Mouse (Mus musculus) bone marrow macrophage, adult 2 months (primary cell): ENCODE data around the gene 0610030E20Rik. TPM values are rescaled to one million over a fixed set of nuclear protein-coding genes. Genes with fewer than 3 reads are reported as not detected.

ENCODE experiments used
- H3K27ac ChIP-seq: 2 replicates; pipeline ENCODE4 v1.5.1; 2012; ENCODE audit warnings: low read depth, low read length; ENCODE audit not compliant: insufficient read depth
- H3K4me1 ChIP-seq: 2 replicates; pipeline ENCODE4 v1.6.1; 2012; ENCODE audit warnings: low read length; ENCODE audit not compliant: control insufficient read depth, insufficient read depth
- H3K4me3 ChIP-seq: 2 replicates; pipeline ENCODE4 v1.5.1; 2012; ENCODE audit warnings: mild to moderate bottlenecking, low read length, moderate library complexity; ENCODE audit not compliant: insufficient read depth
- CTCF ChIP-seq: IDR thresholded peaks from 2 replicates; pipeline ENCODE4 v1.5.1; 2012; ENCODE audit warnings: low read depth, mild to moderate bottlenecking, low read length, moderate library complexity
- POLR2A ChIP-seq: IDR thresholded peaks from 2 replicates; pipeline ENCODE4 v1.6.1; 2012; ENCODE audit warnings: mild to moderate bottlenecking, low read depth, low read length, borderline replicate concordance
- polyA plus RNA-seq: library from polyadenylated mRNA; stranded (reverse); fragments of >200 nt; gene quantifications from 2 replicates; pipeline ENCODE4 v1.2.4, GENCODE M21; 2012; ENCODE audit not compliant: missing spikeins, insufficient read depth, insufficient read length

0610030E20Rik gene
- polyA plus RNA-seq, 1 experiment, result 33.9 TPM

DNA sequence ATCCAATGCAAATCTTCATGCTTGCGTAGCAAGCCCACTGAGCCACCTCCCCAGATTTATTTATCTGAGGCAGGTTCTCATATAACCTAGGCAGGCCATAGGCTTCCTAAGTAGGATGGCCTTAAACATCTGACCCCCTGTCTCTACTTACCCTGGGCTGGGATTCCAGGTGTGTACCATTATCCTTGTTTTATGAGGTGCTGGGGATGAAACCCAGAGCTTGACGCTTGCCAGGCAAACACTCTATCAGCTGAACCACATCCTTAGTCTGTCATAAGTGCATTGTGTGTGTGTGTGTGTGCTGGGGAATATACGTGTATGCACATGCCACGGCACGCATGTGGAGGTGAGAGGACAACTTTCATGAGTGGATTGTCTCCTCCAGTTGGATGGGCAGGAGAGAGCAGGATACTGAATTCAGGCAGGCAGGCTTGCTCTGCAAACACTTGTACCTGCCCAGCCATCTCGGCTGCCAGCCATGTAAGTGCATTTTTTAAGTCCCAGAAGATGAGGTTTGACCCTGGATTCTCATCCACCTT lies 41.7 kb downstream of the 0610030E20Rik start:
- peaks cover 19% of the 10 kb centered on the region for H3K4me1 ChIP-seq
- TF ChIP-seq POLR2A (no peak), CTCF (no peak)
- H3K4me3 ChIP-seq, result peak overlapping the region; percentile 74
- peak overlapping the region; percentile 93 for H3K27ac ChIP-seq

DNA sequence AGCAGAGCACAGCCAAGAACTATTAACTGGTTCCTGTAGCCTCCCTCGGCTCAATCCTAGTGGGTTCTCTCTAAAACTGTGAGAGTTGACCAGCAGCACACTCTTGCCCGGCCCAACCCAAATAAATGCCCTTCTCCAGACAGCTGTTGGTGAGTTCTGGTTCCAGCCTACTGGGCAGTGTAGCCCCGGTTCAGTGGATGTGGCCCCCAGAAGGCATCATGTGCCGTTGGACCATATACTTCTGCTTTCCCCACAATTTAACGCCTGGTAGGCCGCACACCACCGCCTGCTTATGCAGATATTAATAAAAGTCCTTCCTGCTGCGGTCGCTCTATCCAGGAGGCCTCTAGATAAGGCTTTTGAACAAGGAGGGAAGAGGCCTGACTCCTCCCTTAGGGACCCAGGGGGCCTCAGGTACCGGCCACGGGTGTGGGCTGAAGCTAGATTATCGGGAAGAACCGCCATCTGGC lies 42.4 kb downstream of the 0610030E20Rik start:
- Histone ChIP-seq H3K4me3 (peak overlapping the region; percentile 74), H3K4me1 (peaks cover 26% of the 10 kb centered on the region), H3K27ac (peak overlapping the region; percentile 93)
- TF ChIP-seq CTCF (no peak), POLR2A (no peak)

DNA sequence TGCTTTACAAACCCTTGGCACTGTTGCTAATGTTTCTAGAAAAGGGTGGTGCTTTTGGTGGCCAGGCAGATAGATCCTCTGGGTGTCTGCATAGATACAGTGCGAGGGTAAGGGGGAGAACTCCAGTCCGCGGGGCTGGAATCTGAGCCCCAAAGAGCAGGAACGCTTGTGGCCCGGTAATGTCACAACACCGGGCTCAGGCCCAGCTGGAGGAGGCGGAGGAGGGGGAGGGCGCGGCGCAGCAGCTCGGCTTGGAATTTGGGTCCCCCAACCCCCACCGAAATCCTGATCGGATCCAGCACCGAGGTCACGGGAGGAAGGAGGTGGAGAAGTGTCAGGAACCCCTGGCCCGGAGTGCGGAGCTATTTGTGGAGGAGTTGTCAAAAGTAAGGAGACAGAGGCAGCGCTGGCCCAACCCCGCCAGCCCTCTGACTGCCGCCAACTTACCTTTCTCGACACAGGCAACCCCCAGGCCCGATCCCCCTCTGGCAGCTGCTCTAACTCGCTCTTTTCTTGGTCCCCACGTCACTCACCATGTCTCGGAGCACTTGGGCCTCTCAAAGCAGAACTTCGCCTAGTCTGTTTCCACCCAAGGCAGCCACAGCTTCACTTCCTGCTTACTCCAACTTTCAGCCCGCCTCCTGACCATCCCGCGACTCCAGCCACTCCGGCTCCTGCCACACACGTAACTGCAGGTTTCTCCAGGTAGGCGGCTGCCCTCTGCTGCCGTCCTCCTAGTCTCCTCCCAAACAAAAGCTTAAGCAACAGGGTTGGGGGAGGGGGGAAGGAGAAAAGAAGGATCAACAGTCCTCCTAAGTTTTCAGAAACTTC lies 43.0 kb downstream of the 0610030E20Rik start, which contains the start of gene Vamp8:
Vamp8 (minus strand) TSS at position 763 of the 831 bp plus-strand sequence.
- H3K27ac ChIP-seq, result peak within 1 kb of the TSS; percentile 93
- TF ChIP-seq POLR2A, result no peak
- no peak for TF ChIP-seq CTCF
- peak within 1 kb of the TSS; percentile 74 for H3K4me3 ChIP-seq

DNA sequence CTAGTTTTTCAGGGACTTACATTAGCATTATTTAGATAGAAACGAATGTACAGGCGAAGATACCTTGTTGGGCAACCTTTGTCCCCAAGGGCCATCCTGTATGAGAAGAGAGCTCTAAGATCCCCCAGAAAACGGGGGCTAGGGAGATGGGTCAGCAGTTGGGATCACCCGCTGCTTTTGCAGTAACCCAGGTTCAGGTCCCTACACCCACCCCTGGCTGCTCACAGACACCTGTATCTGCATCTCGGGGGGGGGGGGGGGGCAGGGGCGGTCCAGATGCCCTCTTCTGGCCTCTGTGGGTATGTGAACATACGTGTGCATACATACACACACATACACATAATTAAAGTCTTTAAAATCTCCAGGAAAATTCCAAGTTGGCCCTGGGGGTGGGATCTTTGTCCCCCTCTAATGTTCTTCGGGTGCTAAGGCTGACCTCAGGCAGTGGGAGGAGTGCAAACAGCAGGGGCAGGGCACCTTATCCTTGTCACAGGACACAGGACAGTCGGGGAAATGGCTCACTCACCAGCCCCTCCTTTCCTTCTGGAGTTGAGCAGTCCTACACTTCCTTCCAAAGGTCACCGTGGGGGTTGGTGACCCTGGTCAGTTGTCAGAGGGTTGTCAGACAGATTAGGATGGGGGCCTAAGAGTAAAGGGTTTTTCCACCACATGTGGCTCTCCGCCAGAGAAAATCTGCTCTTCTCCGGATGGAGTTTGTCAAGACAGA lies 43.8 kb downstream of the 0610030E20Rik start:
- Histone ChIP-seq H3K4me1 (peaks cover 39% of the 10 kb centered on the region), H3K4me3 (peak overlapping the region; percentile 74), H3K27ac (peak overlapping the region; percentile 93)
- TF ChIP-seq POLR2A (no peak), CTCF (no peak)

More for the DNA sequence above, 43.0 kb downstream of the 0610030E20Rik start, which contains the start of gene Vamp8:
- H3K4me1 ChIP-seq, result peaks cover 31% of the 10 kb centered on the region

DNA sequence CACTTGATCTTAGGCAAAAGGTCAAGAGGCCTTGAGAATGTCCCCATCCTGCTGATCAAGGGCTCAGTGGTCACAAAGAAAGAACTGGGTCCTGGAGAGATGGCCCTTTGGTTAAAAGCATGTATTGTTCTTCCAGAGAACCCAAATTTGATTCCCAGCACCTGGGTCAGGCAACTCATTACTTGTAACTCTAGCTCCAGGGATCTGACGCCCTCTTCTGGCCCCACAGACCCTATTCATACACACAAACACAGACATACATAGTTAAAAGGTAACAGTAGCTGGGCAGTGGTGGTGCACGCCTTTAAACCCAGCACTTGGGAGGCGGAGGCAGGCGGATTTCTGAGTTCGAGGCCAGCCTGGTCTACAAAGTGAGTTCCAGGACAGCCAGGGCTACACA lies 45.2 kb downstream of the 0610030E20Rik start:
- H3K4me3 ChIP-seq, result no peak overlapping the region
- H3K4me1 ChIP-seq, result peaks cover 42% of the 10 kb centered on the region
- TF ChIP-seq CTCF (no peak), POLR2A (no peak)
- H3K27ac ChIP-seq, result no peak overlapping the region

DNA sequence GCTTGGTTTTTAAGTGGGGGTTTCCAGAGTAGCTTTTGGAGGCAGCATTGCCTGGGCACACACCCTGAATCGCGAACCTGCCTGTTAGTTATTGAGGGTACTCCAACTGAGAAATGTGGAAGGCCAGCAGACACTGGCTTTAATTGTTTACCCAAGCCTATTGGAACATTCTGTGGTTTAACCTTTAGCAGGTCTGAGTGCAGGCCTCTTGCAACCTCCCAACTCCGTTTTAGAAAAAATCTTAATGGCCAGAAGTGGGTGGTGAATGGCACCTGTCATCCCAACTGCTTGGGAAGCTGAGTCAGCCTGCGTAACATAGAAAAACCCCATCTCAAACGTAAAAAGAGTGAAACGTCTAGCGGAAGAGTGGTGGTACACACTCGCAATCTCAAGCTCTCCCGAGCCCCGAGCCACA lies 49.7 kb downstream of the 0610030E20Rik start:
- no peak overlapping the region for H3K27ac ChIP-seq
- peaks cover 23% of the 10 kb centered on the region for H3K4me1 ChIP-seq

DNA sequence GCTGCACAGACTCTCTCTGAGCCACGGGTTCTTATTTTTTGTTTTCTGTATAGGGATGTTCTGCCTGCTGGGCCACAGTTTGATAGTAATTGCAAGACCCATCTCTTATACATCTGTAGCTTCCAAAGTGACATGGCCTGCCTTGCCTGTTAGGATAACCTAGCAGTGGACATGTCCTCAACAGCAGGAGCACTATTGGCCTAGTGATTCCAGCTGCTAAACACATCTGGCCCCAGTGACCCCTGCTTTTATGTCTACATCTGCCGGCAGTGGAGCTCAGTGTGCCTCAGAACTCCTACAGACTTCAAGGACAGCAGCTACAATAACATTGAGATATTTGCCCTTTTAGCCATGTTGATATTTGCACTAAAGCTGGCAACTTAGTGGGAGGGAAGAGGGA lies 52.9 kb downstream of the 0610030E20Rik start:
- no peak overlapping the region for H3K4me3 ChIP-seq
- TF ChIP-seq CTCF, result no peak
- TF ChIP-seq POLR2A, result no peak
- no peak overlapping the region for H3K27ac ChIP-seq
- H3K4me1 ChIP-seq, result peaks cover 14% of the 10 kb centered on the region

More for the DNA sequence above, 49.7 kb downstream of the 0610030E20Rik start:
- H3K4me3 ChIP-seq, result no peak overlapping the region
- TF ChIP-seq CTCF (no peak), POLR2A (no peak)

DNA sequence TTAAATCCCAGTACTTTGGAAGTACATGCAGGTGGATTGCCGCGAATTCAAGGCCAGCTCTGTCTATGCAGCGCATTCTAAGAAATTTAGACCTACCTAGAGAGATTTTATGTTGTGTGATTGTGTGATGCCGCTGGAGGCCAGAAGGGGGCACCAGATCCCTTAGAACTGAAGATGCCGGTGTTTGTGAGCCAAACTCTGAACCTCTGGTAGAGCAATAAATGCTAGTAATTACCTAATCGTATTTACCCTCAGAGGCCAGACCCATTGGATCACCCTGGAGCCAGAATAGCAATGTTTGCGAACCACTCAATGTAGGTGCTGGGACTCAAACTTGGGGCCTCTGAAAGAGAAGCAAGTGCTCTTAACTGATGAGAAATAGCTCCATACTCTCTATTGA lies 54.8 kb downstream of the 0610030E20Rik start:
- Histone ChIP-seq H3K4me1 (no peaks in the 10 kb centered on the region; the same call in 1 of the 2 replicates), H3K4me3 (no peak overlapping the region), H3K27ac (no peak overlapping the region)
- TF ChIP-seq CTCF (peak; percentile 80), POLR2A (no peak)

Other genes starting within 250 kb of the 0610030E20Rik start
- gene St3gal5, start 249.7 kb upstream of the 0610030E20Rik start, polyA plus RNA-seq, result 29.9 and 31.6 TPM in 2 replicates
- gene Atoh8, start 111.7 kb upstream of the 0610030E20Rik start, polyA plus RNA-seq, result not detected in 2 replicates
- gene Sftpb, start 42.7 kb upstream of the 0610030E20Rik start, polyA plus RNA-seq, result not detected in 2 replicates
- 19.9 and 20.2 TPM in 2 replicates for gene Usp39, start 2.1 kb upstream of the 0610030E20Rik start, polyA plus RNA-seq
- gene Tmem150a, start 8.1 kb downstream of the 0610030E20Rik start, polyA plus RNA-seq, result 3.0 and 3.6 TPM in 2 replicates
- 97.4 and 105 TPM in 2 replicates for gene Rnf181, start 19.6 kb downstream of the 0610030E20Rik start, polyA plus RNA-seq
- 5.3 and 10.5 TPM in 2 replicates for gene Vamp5, start 33.2 kb downstream of the 0610030E20Rik start, polyA plus RNA-seq
- gene Vamp8, start 43.4 kb downstream of the 0610030E20Rik start, polyA plus RNA-seq, result 348 and 352 TPM in 2 replicates
- gene Ggcx, start 67.0 kb downstream of the 0610030E20Rik start, polyA plus RNA-seq, result 15.7 and 18.3 TPM in 2 replicates
- gene Mat2a, start 92.2 kb downstream of the 0610030E20Rik start, polyA plus RNA-seq, result 88.0 and 88.8 TPM in 2 replicates
- 1.3 TPM in 1 of 2 replicates, not detected in the other for gene Sh2d6, start 174.4 kb downstream of the 0610030E20Rik start, polyA plus RNA-seq
- 788 and 835 TPM in 2 replicates for gene Capg, start 197.1 kb downstream of the 0610030E20Rik start, polyA plus RNA-seq